Mouse (Mus musculus) hindbrain, postnatal 0 days (tissue): ENCODE results near the gene B3gnt7. TPM values are rescaled to one million over a fixed set of nuclear protein-coding genes. Genes with fewer than 3 reads are reported as not detected.

Experiments used
- ATAC-seq: fragments of 200-750 bp; cut with Nextera tagmentation; 2 replicates; pipeline ENCODE4 v1.8.0; 2017; ENCODE audit warnings: mild to moderate bottlenecking, moderate TSS enrichment, moderate library complexity
- DNase-seq: peaks from one replicate; pipeline ENCODE4 v3.0.0-alpha.2; 2015; ENCODE audit warnings: low spot score
- H3K27ac ChIP-seq: fragments of 300-500 bp; sonication (generic); 2 replicates; pipeline ENCODE4 v1.5.1; 2014; ENCODE audit warnings: mild to moderate bottlenecking
- H3K27me3 ChIP-seq: fragments of 300-500 bp; sonication (generic); 2 replicates; pipeline ENCODE4 v1.6.1; 2014; ENCODE audit warnings: low read length, mixed read lengths; ENCODE audit not compliant: insufficient read depth
- H3K36me3 ChIP-seq: fragments of 300-500 bp; sonication (generic); 2 replicates; pipeline ENCODE4 v1.6.1; 2014; ENCODE audit warnings: low read length, mixed read lengths; ENCODE audit not compliant: insufficient read depth
- H3K4me1 ChIP-seq: fragments of 300-500 bp; sonication (generic); 2 replicates; pipeline ENCODE4 v1.6.1; 2014; ENCODE audit warnings: antibody characterized with exemption, low read length, mixed read lengths; ENCODE audit not compliant: insufficient read depth
- H3K4me2 ChIP-seq: fragments of 300-500 bp; sonication (generic); 2 replicates; pipeline ENCODE4 v1.6.1; 2014; ENCODE audit warnings: low read depth, mild to moderate bottlenecking, low read length, moderate library complexity, mixed read lengths
- H3K4me3 ChIP-seq: fragments of 300-500 bp; sonication (generic); 2 replicates; pipeline ENCODE4 v1.5.1; 2014; ENCODE audit warnings: low read length
- H3K9ac ChIP-seq: fragments of 300-500 bp; sonication (generic); replicated peaks from 2 replicates; pipeline ENCODE4 v1.6.1; 2014; ENCODE audit warnings: mild to moderate bottlenecking, low read length, moderate library complexity, mixed read lengths
- H3K9me3 ChIP-seq: fragments of 300-500 bp; sonication (generic); 2 replicates; pipeline ENCODE4 v1.6.1; 2016; ENCODE audit warnings: low read length, mixed read lengths
- CTCF ChIP-seq: IDR thresholded peaks from 2 replicates; pipeline ENCODE4 v1.5.1; 2016; ENCODE audit warnings: antibody characterized with exemption, control low read depth, low read depth
- WGBS: fragments of 180-500 bp; shearing (Covaris S2); extraction: QIAGEN DNeasy Blood & Tissue Kit; methylation state at CpG from one replicate; pipeline ENCODE4 v1.1.7; 2014; 5-methylcytosine and 5-hydroxymethylcytosine counted together
- polyA plus RNA-seq: library from polyadenylated mRNA; unstranded; fragments of >200 nt; fragmentation: Nextera tagmentation; extraction: Ambion mirVana; gene quantifications from 2 replicates; pipeline ENCODE4 v1.2.1, GENCODE M21; 2015
- total RNA-seq: library from RNA; depleted of rRNA; stranded (reverse); fragments of >200 nt; gene quantifications from 2 replicates; pipeline ENCODE4 v1.2.3, GENCODE M21; 2014

Gene B3gnt7
- total and polyA plus RNA-seq, 2 experiments from 2014 or later: 9.2 to 12.6 TPM

GRCm38 (mm10) chr1:86300731-86301130 is 1.9 kb upstream of the B3gnt7 start:
- Histone ChIP-seq H3K9ac (no peak overlapping the region), H3K4me3 (no peak overlapping the region), H3K4me1 (no peaks in the 10 kb centered on the region), H3K4me2 (no peak overlapping the region), H3K36me3 (no peaks in the 10 kb centered on the region), H3K27ac (no peak overlapping the region), H3K27me3 (no peaks in the 10 kb centered on the region), H3K9me3 (no peaks in the 10 kb centered on the region)
- WGBS: 47% methylated on average over 7 of the region's 7 CpGs
- DNase-seq (no peak), ATAC-seq (no peak)
- TF ChIP-seq CTCF: no peak

GRCm38 (mm10) chr1:86301221-86302091 is 1.2 kb upstream of the B3gnt7 start:
- DNase-seq: no peak
- no peaks in the 10 kb centered on the region for H3K4me1 ChIP-seq
- 55% methylated on average over 6 of the region's 6 CpGs for WGBS

GRCm38 (mm10) chr1:86303063-86303872 is 636 bp downstream of the B3gnt7 start:
- H3K9ac ChIP-seq: peak overlapping the region; percentile 72
- H3K4me1 ChIP-seq: no peaks in the 10 kb centered on the region
- H3K27me3 ChIP-seq: no peaks in the 10 kb centered on the region
- no peaks in the 10 kb centered on the region for H3K36me3 ChIP-seq
- DNase-seq: peak; percentile 73
- H3K4me2 ChIP-seq: peak overlapping the region; percentile 95
- peak; percentile 39 for TF ChIP-seq CTCF
- no peaks in the 10 kb centered on the region for H3K9me3 ChIP-seq
- H3K4me3 ChIP-seq: peak overlapping the region; percentile 67
- under 1% methylated on average over 63 of the region's 65 CpGs for WGBS
- ATAC-seq: peak; percentile 85
- H3K27ac ChIP-seq: peak overlapping the region; percentile 50; the same call in 1 of the 2 replicates

More at GRCm38 (mm10) chr1:86301221-86302091, 1.2 kb upstream of the B3gnt7 start:
- Histone ChIP-seq H3K27me3 (no peaks in the 10 kb centered on the region), H3K4me3 (no peak overlapping the region), H3K4me2 (no peak overlapping the region), H3K27ac (no peak overlapping the region), H3K9me3 (no peaks in the 10 kb centered on the region), H3K36me3 (no peaks in the 10 kb centered on the region), H3K9ac (no peak overlapping the region; the same call in 1 of the 2 replicates)
- ATAC-seq: no peak
- peak; percentile 41 for TF ChIP-seq CTCF

- peak overlapping the region; percentile 50; the same call in 1 of the 2 replicates for H3K27ac ChIP-seq
- peak overlapping the region; percentile 95 for H3K4me2 ChIP-seq
- no peaks in the 10 kb centered on the region for H3K4me1 ChIP-seq
- ATAC-seq: peak; percentile 30
- no peaks in the 10 kb centered on the region for H3K36me3 ChIP-seq
- peak overlapping the region; percentile 72 for H3K9ac ChIP-seq
- TF ChIP-seq CTCF: no peak
- no peaks in the 10 kb centered on the region for H3K27me3 ChIP-seq
- DNase-seq: no peak
- peak overlapping the region; percentile 67 for H3K4me3 ChIP-seq
- 4% methylated on average over 16 of the region's 16 CpGs for WGBS
- H3K9me3 ChIP-seq: no peaks in the 10 kb centered on the region
Measured at GRCm38 (mm10) chr1:86303873-86304250, 1.2 kb downstream of the B3gnt7 start.

- 84% methylated on average over 3 of the region's 3 CpGs for WGBS
Measured at GRCm38 (mm10) chr1:86306686-86307085, 4.1 kb downstream of the B3gnt7 start.

GRCm38 (mm10) chr1:86307177-86307762 is 4.6 kb downstream of the B3gnt7 start:
- TF ChIP-seq CTCF: no peak
- DNase-seq (no peak), ATAC-seq (no peak)
- Histone ChIP-seq H3K27ac (no peak overlapping the region), H3K9me3 (no peaks in the 10 kb centered on the region), H3K9ac (no peak overlapping the region), H3K4me2 (no peak overlapping the region), H3K4me1 (no peaks in the 10 kb centered on the region), H3K4me3 (no peak overlapping the region), H3K36me3 (no peaks in the 10 kb centered on the region), H3K27me3 (no peaks in the 10 kb centered on the region)
- WGBS: 85% methylated on average over 7 of the region's 7 CpGs

More at GRCm38 (mm10) chr1:86306686-86307085, 4.1 kb downstream of the B3gnt7 start:
- H3K27ac ChIP-seq: no peak overlapping the region
- H3K4me3 ChIP-seq: no peak overlapping the region
- H3K4me2 ChIP-seq: no peak overlapping the region
- no peak overlapping the region for H3K9ac ChIP-seq
- no peaks in the 10 kb centered on the region for H3K4me1 ChIP-seq
- H3K36me3 ChIP-seq: no peaks in the 10 kb centered on the region
- H3K9me3 ChIP-seq: no peaks in the 10 kb centered on the region
- DNase-seq (no peak), ATAC-seq (no peak)
- no peaks in the 10 kb centered on the region for H3K27me3 ChIP-seq
- no peak for TF ChIP-seq CTCF
